Mouse (Mus musculus): ENCODE results near the gene Vps9d1.

DNA sequence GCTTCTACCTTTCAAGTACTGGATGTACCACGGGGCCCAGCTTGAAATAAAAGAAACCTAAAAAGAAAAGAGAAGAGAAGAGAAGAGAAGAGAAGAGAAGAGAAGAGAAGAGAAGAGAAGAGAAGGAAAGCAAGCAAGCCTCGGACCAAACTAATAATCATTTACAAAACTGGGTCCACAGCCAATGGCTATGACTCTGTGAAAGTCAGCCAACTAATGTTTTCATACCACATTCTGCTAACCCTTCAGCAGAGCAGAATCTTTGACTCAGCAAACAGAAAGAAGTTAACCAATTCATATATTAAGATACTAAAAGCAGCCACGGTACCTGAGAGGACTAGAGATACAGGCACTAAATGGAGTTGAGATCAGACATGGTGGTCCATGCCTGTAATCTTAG, 38.1 kb upstream of the Vps9d1 start:
- TF ChIP-seq CTCF (IDR thresholded peaks at IDR 0.05; ENCODE audit: insufficient read depth, low read length) (no peak), POLR2A (IDR thresholded peaks at IDR 0.05; ENCODE audit: borderline replicate concordance, extremely low read depth, low read depth, low read length) (no peak)

All from lung, adult 2 months (tissue).